Mouse (Mus musculus) v-Abl transformed pro-B cells (cell line): ENCODE data around the gene Ncoa1.

Source experiments
- in situ Hi-C, 2 experiments: fragments of 400-800 bp; cut with MboI; formaldehyde crosslinking; loops; one replicate each; pipeline ENCODE4 v1.15.1; 2025; ENCODE audit not compliant: unreplicated experiment in 2 of 2

Gene Ncoa1

DNA sequence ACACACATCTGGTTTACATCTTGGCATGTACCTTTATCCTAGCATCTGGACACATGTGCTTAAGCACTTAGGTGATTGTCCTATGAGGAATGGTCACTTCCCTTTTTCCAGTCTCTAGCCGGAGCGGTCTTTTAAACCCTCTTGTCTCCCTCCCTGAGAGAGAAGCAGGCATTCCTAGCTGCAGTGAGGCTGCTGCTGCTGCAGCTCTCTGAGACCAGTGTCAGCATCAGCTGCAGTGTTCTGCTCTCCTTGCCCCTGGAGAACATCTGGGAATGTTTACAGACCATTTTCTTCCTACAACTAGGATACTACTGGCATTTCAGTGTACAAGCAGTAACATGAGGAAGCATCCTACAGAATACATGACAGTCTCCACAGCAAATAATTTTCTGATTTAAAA is 133.8 kb downstream of the Ncoa1 start:
- in situ Hi-C loops, result no loop called here

DNA sequence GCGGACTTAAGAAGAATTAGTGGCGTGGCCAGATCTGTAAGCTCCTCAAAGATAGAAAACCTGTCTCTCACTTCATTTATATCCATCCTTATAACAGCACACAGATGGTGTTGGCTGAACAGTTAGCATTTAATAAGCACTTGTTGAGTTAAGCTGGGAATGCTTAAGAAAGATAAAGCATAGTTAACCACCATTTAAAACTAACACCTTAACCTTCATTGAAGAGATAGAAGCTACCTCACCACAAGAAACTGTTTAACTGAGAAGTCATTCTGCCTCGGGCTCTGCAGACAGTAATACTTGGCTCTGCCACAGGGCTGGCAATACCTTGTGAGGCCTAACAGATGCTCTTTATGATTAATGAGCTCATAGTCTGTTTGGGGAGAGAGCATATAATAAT is 134.9 kb downstream of the Ncoa1 start:
- in situ Hi-C loops, result no loop called here

DNA sequence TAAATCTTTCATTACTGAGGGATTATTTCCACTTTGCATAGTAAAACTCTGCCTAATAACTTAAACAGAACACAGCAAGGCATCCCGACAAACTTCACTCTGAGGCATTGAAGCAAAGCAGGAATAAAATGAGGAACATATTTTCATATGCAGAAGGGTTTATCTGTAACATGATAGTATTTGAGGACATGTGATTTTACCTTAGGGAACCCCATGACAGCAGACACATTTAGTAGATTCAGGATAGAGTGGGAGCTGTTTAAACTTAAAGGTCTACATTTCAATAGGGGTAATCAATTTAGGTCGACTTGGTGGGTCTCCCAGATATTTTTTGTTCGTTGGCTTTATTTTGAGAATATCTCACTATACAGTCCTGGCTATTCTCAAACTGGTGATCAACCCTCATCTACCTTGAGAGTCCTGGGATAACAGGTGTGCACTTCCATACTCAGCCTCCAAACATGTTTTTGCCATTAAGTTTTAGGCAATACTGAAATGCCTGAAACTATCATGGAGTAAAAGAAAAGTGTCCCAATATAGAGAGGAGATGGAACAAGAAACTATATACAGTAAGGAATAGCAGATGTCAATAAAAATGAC is 136.6 kb downstream of the Ncoa1 start:
- in situ Hi-C loops, result no loop called here

- in situ Hi-C loops, result no loop called here
Observed at GRCm38 (mm10) chr12:4323604-4324003, 153.4 kb downstream of the Ncoa1 start.

GRCm38 (mm10) chr12:4322227-4322626 is 154.8 kb downstream of the Ncoa1 start:
- in situ Hi-C loops, result no loop called here

DNA sequence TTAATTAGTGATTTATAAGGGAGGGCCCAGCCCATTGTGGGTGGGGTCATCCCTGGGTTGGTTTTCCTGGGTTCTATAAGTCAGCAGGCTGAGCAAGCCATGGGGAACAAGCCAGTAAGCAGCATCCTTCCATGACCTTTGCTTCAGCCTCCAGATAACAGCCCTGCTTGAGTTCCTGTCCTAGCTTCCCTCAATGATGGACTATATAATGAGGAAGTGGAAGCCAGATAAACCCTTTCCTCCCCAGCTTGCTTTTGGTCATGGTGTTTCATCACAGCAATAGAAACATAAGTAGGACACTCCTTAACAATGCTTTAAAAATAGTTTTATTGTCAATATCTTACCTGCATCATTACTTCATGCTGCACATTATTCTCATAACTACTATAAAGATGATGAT is 163.2 kb downstream of the Ncoa1 start:
- in situ Hi-C loops, result no loop called here

GRCm38 (mm10) chr12:4306712-4307313 is 170.2 kb downstream of the Ncoa1 start:
- in situ Hi-C loops, result no loop called here

GRCm38 (mm10) chr12:4299300-4299699 is 177.7 kb downstream of the Ncoa1 start:
- in situ Hi-C loops, result no loop called here

DNA sequence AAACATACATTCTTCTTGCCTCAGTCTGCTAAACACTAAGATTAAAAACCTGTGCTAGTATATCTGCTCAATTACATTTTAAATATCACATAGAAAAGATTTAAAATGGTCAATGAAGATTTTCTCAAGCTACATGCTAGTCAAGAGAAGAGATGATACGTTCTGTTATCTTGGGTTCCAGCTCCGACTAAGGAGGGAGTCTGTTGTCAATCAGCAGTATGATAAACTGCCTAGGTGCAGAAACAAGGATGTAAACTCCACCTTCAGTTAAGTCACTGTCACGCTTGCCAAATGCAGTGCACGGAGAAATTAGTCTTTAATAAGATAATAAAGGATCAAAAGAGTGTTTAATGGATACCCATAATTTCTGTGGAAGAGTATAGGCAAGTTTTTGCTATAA is 178.4 kb downstream of the Ncoa1 start:
- in situ Hi-C loops, result no loop called here

GRCm38 (mm10) chr12:4295881-4296280 is 181.1 kb downstream of the Ncoa1 start:
- in situ Hi-C loops, result no loop called here

- in situ Hi-C loops, result no loop called here
Observed at GRCm38 (mm10) chr12:4295281-4295680, 181.7 kb downstream of the Ncoa1 start.

DNA sequence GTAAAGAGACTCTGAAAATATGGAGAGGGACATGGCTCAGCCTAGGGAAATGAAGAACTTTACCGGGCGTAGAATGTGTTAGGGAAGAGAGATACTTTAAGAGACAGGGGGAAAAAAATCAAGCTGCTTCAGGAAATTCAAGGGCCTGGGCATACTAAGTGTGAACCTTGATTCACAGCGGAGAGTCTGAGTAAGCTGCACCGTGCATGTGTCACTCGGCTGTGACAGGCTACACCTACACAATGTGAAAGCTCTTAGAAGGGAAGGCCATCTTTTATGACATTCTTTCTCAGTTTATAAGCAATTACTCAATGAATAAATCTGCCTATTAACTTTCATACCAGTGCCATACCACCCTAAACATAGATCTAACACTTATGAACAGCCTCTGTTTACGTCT is 183.2 kb downstream of the Ncoa1 start:
- in situ Hi-C loops, result no loop called here

GRCm38 (mm10) chr12:4285186-4285585 is 191.8 kb downstream of the Ncoa1 start:
- in situ Hi-C loops, result no loop called here

GRCm38 (mm10) chr12:4279878-4280277 is 197.1 kb downstream of the Ncoa1 start:
- in situ Hi-C loops, result no loop called here

DNA sequence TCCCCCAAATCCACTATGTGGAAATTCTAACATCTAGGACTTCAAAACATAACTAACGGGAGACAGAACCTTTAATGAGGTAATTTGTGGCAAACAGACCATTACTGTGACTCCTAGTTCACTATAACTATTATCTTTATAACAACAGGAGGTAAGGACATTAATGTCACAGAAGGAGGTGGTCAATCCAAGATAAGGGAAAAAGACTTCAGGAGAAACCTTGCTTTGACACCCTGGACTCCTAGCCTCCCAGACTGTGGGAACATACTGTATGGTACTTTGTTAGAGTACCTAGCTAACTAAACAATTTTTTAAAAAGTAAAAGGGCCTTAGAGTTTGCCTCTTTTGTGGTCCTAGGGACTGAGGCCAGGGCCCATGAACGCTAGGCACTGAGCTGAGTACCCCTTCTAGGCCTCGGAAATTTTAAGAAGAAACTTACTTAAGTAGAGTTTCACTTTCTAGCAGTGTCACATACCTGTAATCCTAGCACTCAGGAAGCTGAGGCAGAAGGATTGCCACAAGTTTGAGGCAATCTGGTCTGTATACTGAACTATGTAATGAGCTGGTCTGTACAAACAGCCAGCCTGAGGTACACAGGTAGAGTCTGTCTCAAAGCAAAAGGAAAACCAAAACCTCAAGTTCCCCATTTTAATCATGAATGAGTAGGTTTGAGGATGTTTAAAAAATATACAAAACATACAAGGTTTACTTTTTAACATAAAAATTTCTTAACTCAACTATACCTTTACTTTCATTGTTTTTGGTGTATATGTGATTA is 197.8 kb downstream of the Ncoa1 start:
- in situ Hi-C loops, result no loop called here

DNA sequence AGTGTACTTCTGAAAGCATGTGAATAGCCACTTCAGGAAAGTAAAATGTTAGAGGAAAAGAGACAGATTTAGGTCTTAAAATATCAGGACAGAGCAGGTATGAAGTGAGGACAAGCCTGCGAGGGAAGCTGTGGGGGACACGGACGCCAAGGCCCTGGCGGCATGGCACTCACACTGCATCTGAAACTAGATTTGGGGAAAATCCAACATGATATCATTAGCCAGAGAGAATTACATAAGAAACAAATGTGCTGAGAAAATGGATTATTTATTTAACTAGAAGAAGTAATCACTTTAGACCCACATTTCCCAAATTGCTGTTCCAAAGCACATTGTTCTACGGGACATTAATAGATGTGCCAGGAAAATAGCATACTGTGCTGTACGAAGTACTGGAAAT is 205.9 kb downstream of the Ncoa1 start:
- in situ Hi-C loops, result no loop called here

- in situ Hi-C loops, result no loop called here
Observed at GRCm38 (mm10) chr12:4267765-4268164, 209.2 kb downstream of the Ncoa1 start.

- in situ Hi-C loops, result no loop called here
Observed at GRCm38 (mm10) chr12:4252742-4253655, 224.0 kb downstream of the Ncoa1 start.

DNA sequence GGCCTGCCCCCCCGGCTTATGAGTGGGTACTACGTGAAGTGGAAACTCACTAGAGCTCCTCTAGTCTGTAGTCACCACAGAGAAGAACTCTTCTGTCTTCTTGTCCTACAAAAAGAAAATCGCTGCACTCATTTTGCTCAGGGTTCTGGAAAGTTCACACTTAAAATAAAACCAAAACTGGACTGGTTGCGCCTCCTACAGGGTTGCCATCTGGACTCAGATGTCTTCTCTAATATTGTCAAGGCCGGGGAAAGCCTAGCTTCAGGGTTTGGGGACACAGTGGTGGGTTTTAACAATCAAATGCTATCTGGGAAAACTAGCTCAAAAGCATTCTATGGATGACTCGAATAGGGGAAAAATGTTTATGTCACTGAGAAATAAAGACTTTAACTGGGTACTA is 227.2 kb downstream of the Ncoa1 start:
- in situ Hi-C loops, result loop anchor here (25.0 kb wide), 3 partner anchors 213 to 1012 kb away; partner anchors contain the start of gene Asxl2 (in 1 of the 2)

GRCm38 (mm10) chr12:4245742-4246141 is 231.2 kb downstream of the Ncoa1 start:
- in situ Hi-C loops, result loop anchor here (25.0 kb wide), 3 partner anchors 217 to 1008 kb away; partner anchors contain the start of gene Asxl2 (in 1 of the 2)

GRCm38 (mm10) chr12:4243805-4244204 is 233.2 kb downstream of the Ncoa1 start:
- in situ Hi-C loops, result loop anchor here (25.0 kb wide), 3 partner anchors 218 to 1007 kb away; partner anchors contain the start of gene Asxl2 (in 1 of the 2)
